Mouse (Mus musculus) spleen, postnatal 10 days (tissue): ENCODE measurements at regions not wholly inside any gene's neighbourhood (a gene's known extent, or its start where the extent isn't known, plus 50 kb on each side); places are given as distances from the start of the nearest gene placed in this dataset.
A peak's percentile ranks its signal among the peaks of the same experiment; 100 is the strongest.

Source experiments
- DNase-seq, 2 experiments: peaks; one replicate each; pipeline ENCODE4 v3.0.0; 2021 to 2022; ENCODE audit warnings: low spot score in 2 of 2

DNA sequence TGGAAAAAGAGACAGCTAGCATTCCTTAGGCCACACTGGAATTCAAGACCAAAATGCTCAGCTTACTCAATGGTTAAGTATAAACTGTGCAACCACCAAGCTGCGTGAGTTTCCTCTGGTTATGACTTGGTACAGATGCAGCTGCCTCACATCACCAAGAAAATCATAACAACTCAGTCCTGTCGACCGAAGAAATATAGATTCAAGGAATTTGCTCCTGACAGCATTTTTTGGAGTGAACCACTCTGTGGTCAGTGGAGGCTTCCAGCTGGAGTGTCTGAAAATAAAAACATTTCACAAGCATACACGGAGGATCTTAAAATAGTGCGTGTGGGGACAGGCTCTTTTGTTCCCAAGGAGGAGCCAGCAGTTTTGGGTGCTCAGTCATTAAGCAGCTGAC lies 253.8 kb downstream of the Bckdhb start:
- DNase-seq = no peak

DNA sequence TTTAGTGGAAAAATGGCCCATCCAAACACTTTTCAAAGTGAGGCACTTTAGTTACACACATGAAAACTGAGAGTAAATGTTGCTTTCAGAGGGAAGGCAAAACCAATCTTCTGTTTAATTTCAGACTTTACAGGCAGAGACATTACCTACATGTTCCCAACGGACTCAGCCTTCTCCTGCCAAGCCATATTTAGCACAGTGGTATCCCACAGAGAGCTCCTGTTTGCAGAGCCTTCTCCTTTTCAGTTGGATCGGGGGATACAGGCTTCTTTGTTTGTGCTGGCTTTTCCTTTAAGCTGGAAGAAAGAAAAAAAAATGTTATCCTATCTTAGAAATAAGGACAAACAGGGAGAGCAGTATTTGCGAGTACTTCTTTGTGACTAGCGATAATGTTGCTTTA lies 254.3 kb downstream of the Bckdhb start:
- DNase-seq = no peak

DNA sequence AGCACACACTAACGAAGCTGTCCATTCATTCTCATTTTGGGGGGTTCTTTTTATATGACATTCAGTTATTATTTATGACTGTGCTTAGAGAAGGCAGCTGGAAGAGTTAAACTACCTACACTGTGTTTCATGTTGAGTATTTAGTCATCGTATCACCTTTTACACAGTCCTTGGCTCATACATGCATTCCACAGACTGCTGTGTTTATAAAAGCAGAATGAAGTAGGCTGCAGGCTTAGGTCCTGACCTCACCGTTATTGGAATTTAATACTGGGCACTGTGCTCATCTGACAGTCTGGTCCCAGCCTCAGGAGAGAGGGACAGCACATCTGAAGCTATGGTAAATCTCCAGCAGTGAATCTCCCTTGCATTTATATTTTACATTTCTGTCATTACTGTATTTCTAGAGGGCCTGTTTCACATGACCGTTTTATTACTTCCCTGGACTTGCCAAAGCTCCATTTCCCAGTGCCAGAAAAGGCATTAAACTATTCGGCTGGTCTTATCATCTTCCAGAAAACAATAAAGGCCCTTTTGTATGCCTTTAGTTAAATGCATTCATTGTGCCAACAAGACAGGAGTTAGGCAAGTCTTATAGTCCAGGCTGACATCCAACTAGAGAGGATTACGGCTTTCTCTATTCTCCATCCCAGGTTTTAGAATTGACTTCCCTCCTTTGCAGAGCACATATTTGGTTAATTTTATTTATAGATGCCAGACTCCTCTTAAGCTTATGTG lies 258.9 kb downstream of the Bckdhb start:
- DNase-seq = no peak

DNA sequence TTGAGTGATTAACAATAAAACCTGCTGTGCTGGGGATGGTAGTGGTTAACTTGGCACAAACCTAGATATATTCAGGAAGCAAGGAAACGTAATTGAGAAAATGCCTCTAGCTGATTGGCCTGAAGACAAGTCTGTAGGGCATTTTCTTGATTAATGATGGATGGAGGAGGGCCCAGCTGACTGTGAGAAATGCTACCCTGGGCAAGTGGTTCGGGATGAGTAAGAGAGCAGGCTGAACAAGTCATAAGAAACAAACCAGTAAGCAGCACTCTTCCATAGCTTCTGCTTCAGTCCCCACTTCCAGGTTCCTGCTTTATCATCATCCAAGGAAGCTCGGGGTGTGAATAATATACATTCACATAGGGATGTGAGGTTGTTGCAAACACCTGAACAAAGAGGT lies 262.6 kb downstream of the Bckdhb start:
- DNase-seq = no peak

DNA sequence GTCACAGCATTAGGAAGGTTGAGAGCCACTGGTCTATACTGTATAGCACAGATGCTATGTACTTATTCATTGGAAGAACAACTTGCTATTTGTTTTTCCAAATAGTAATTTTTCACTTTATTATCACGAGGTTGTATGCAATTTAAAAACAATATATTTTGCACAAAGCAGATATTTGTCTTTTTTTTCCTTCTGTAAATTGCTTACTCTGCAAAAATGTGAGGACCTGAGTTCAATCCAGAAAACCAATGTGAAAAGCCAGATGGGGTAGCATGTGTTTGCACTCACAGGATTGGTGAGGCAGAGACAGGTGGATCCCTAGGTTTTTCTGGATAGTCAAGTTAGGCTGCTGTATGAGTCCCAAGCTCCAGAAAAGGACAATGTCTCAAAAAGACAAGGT lies 268.5 kb downstream of the Bckdhb start:
- no peak for DNase-seq

DNA sequence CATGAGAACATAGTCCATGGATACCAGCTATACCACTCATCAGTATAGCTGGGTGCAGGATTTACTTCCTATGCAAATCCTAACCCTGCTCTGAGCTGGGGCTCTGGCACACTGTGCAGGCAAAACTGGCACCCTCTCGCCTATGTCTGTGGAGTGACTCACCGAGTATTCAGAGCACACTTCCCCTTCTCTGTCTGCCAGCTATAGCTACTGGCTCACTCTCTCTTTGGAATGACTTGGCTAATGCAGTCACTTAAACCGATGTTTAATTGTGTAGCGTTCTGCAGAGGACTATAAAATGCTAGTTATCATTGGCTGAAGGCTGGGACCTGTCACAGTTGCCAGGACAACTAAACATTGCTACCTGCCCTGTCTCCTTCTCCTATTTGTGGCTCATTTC lies 269.8 kb downstream of the Bckdhb start:
- DNase-seq = no peak

DNA sequence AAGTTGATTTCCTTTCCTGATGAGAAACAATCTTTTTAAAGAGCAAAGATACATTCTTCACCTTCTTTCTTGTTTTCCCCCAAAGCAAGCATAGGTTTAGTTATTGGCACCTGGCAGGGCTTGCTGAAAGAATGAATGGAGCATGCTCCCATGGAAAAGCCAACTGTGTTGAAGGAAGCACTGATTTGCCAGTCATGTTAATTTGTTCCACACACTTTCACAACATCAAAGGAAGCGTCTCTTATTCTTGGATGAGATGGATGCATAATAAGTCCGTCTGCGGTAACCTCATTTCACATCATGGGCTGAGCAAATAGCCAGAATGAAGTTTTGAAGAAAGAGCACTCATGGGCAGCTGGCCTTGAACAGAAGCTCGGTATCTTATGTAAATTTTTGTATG lies 270.4 kb downstream of the Bckdhb start:
- DNase-seq = no peak

DNA sequence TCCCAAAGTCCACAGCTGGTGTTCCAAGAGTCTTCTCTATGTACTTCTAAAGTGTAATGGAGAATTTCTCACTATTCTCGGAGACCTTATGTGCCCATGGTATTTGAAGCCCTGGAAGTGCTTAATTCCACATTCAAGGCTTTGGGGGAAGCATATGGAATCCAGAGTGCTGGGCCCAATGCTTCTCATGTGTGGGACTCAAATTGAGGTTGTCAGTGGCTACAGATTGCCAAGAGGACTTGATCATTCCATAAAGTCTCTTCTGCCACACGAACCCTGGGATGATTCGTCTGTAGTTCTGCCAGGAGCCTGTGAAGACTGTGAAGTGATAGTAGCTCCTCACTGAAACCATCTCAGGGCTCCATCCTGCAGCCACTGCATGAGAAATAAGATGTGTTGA lies 275.3 kb downstream of the Bckdhb start:
- no peak for DNase-seq

DNA sequence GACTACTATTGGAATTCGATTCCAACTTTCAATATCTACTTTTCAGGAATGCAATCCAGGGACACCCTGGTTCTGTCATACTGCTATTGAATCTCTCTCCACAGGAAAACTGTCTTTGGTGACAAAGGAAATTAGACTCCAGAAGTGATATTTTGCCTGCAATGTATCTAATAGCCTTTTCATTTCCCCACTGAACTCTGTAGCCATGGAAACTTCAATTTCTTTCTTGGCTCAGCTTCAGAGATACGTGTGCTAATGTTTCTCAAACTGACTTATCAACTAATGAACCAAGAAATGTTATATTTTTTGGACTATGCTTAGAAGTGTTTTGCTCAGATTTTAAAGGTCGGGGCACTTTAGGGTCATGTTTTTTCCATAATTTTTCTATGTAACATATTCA lies 279.1 kb downstream of the Bckdhb start:
- DNase-seq = no peak

DNA sequence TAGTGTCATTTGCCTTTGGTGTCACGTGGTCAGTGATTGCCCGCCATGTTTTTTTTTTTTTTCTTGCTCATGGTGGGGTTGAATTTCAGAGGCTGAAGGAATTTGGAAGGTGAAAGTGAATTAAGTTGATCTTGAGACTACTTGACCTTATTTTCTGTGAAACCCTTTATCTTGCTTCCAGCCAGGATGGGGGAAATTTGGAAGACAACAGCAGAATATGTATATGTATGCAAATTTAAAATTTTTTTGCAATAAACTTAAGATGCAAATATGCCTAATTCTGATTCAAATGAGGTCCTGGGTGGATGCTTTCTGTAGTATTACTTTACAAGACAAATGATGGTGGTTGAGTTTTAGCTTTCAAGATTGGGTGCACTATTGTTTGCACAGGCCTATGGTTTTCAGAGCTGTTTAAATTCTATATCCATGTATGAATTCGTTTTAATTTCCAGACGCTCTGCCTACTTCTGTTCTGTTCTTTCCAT lies 315.6 kb downstream of the Bckdhb start:
- no peak for DNase-seq

DNA sequence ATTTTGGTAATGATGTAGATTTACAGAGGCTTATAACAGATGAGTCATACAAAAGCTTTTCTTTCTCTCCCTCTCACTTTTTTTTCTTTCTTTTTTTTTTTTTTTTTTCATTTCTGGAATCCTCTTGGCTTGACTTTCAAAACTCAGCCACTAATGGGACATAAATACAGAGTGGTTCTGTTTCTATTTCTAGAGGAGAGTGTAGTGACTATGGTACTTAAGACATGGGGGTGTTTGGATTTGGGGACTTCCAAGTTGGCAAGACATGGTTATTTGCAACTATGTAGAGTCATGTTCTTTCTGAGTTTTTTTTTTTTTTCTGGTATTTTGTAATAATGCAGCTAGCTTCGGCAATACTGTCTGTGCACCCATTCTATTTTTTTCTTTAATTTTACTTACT lies 324.8 kb downstream of the Bckdhb start:
- DNase-seq = no peak

DNA sequence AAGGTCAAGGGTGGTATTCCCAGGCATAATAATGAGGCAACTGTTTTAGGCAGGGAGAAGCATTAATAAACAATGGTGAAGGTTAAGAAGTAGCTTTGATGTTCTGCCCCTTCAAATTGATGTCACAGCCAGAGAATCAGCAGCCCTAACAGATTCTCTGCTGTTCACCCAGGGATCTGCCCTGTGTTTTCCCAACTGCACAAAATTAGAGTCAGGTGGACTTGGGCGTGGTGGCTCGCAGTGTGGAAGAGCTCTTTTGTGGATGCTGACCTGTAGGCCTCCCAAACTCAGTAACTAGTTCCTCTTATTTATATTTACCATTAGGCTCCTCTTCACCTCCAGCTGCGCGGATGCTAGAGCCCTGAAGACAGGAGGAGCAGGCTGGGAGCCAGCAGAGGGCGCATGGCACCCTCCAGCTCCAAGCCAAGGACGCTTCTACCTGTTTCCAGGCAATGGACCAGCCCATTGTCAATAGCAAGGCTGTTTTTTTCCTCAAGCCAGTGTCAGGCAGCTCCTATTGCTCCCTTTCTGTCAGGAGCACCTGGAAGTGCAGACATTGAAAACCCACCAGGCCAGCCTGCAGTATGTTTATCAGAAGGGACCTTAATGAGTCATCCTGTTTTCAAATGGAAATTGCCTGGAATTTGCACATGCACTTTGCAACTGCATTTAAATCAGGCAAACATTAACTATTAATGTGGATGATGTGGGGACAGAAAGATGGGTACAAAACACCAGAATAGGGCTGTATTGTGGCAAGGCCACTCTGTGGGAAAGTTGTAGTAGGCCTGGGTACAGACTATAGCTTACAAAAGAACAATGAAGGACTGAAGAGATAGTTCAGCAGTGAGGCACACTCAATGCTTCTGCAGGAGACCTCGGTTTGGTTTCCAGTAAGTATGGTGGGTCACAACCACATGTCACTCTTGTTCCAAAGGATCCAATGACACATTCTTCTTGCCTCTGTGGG lies 328.4 kb downstream of the Bckdhb start:
- peak in 1 of 2 experiments; percentile 28 for DNase-seq

DNA sequence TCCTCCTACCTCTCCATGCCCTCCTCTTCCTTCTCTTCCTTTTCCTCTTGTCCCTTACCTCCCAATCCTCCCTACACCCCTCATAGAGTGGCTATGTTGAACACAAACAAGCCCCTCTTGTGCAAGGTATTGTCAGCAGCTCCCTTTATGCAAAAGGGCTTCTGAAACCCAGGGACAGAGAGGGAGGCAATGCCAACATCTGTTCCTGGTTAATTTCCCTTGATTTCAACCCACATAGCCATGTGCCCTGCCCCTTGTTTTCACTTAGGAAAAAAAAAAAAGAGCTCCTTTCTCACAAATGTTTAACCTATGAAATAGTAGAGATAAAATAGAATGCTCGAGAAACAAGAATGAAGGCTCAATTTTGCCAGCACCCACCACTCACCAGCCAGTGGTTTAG lies 333.5 kb downstream of the Bckdhb start:
- DNase-seq = no peak

DNA sequence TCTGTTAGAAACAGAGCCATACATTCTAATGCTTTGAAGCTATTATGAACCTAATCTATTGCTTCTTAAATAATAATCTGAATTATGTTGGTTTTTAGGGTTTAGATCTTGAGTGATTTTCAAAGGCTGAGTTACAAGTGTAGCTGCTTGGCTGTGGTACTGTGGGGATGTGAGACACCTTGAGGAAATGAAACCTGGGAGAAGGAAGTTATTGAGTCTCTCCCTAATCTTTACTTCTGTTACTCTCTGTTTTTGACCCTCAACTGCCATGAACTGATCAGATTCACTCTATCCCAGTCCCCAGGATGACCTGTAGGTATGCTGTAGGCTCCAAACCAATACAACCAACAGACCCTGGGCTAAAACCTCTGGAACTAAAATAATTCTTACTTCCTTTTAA lies 334.8 kb downstream of the Bckdhb start:
- no peak for DNase-seq

DNA sequence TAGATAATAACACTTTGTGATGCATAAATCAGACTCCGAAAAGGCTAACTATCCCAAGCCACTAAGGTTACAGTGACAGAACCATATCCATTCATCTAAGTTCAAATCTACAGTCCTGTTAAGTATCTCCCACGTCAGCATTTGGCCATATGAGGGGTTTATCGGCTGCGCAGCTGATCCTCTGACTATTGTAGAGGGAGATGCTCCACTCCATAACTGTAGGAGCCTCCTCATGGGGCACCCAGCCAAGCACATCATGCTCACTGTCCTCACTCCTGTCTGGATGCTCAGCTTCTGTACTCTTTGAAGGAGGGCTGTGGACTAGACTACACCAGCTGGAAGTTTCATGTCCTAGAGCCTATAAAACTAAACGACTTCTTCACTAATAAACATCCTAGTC lies 337.2 kb downstream of the Bckdhb start:
- no peak for DNase-seq

DNA sequence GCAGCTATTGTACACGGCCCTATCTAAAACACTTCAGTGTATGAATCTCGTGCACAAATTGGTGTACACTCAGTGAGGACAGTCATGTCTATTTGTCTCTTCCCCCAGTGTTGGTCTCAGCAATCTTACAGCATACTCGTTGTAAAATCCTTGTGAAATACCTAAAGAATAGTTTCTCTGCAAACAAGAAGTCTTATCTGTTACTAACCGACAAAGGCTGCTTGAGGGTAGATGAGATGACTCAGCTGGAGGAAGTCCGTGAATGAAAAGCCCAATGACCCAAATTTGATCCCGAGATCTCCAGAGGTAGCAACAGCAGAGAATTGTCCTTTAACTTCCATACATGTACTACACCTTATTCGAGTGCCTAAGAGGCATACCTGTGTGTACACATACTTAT lies 342.0 kb downstream of the Bckdhb start:
- no peak for DNase-seq

DNA sequence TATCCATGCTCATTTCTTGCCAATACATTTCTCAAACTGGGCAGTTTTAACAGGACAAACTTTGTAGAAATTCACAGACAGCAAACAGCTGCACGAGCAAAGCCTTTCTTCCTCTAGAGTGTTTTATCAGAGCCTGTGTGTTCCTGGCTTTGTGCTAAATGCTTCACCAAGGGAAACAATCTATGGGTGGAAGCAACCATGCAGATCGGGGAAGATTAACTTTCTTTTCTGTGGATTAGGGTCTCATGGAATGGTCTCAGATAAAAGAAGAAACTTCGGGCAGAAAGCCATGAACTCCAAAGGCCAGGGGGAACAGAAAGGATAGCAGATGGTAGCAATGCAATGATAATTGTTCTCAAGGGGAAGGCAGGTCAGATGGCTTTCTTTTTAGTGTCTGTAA lies 349.7 kb downstream of the Bckdhb start:
- no peak for DNase-seq

DNA sequence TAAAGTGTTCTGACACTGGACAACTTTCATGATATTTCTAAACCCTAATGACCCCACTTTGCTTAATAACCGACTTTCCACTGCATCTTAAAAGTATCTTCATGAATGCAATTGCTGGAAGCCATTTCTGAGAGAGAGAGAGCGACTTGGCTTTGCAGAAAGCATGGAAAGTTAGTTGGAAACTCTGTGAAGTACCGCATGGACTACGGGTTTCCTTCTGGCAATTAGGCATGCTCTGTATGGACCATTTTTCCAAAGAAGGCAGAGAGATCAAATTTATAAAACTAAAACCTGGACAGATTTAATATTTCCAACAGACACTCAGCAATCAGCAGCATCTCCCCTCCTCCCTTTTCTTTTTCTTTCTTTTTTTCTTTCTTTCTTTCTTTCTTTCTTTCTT lies 353.4 kb downstream of the Bckdhb start:
- no peak for DNase-seq

DNA sequence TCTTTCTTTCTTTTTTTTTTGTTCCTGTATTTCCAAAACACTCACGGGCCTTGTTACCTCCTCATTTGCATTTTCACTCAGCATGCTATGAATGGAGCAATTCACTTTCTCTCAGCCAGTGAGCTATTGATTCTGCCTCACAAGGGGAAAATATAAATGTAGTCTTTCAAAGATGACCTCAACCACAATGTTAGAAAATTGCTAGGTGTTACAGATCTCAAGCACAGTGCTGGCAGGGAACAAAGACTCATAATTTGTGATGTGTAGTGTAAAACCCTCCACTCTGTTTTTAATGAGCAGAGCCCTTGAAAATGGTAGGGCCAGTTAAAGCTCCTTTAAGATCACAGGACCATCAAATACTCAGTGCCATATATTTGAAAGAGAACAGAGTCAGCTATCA lies 353.8 kb downstream of the Bckdhb start:
- no peak for DNase-seq

DNA sequence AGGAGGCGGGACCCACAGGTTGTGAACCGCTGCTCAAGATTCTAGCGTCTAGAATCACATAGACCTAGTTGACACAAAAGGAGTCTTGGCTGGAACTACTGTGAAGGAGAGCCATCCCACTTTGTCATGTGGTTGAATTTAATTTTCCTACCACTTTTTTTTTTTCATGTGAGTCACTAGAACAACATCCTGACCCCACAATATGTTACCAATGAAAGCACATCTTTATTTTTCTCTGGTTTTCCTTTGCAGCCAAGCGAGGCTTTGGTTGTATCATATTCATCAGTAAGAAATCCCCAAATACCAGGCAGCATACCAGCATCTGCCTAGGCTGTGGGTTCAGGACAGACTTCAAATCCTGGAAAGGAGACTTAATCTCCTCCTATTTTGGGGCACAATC lies 356.0 kb downstream of the Bckdhb start:
- DNase-seq = no peak

DNA sequence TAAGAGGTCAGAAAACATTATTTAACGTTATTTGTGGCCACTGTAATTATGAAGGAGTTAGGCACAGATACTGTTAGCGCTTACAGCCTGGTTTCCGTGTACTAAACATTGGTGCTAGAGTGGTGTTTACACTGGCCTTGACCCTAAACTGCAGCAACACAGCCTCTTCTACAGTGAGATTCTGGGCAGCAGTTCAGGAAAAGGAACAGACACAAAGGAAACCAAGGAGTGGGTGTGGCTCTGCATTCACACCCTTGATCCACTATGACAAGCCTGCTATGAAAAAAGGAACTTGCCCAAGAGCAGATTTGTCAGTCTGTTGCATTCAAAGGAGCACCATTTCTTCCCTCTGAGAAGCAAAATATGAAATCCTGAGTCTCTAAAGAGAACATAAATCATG lies 356.7 kb downstream of the Bckdhb start:
- no peak for DNase-seq

DNA sequence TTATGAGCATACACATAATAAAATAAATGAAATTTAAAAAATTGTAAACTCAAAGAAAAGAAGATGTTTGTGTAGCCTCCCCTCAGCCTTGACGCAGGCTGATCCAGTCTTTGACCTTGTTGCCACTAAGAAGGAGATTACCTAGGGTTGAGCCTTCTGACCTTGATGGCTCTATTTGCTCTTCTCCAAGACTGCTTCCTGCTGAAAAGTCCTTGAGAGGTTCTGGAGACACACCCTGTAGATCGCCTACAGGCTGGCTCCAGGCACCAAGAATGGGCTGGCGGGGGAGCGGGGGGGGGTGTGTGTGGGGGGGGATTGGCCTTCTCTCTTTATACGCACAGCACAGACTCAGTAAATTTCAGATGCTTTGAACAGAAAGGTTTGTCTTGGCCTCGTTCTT lies 358.4 kb downstream of the Bckdhb start:
- DNase-seq = no peak

DNA sequence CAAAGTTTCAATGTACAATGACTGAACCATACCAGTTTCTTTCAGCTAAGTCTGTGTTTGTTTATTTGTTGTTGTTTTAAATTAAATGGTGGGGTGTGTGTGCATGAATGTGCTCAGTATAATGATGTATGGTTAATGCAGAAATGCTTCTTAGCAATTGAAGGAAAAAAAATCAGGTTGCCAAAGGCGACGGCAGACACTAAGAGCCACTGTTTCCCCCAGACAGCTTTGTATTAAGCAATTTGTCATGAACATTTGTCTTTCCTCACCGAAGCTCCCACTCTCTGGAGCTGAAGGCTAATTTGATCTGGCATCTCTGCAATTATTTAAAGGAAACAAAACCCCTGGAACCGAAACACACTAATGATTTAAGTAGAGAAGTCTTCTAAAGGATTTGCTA lies 360.7 kb downstream of the Bckdhb start:
- no peak for DNase-seq
